Mouse (Mus musculus): Measurements from ENCODE around the gene Col12a1. TPM values are rescaled to one million over a fixed set of nuclear protein-coding genes. Genes with fewer than 3 reads are reported as not detected.

Gene Col12a1
- polyA plus RNA-seq, 1 experiment = 22.0 TPM

- Histone ChIP-seq H3K4me3 (replicated peaks; ENCODE audit: extremely low read depth, low read depth, low read length) (no peak overlapping the region), H3K4me1 (ENCODE audit: control insufficient read depth, insufficient read depth, low read length) (no peaks in the 10 kb centered on the region)
- DNase-seq = no peak
- 70% methylated on average over 4 of the region's 4 CpGs for WGBS
- TF ChIP-seq CTCF (IDR thresholded peaks at IDR 0.05; ENCODE audit: insufficient read depth, low read length) (no peak), POLR2A (IDR thresholded peaks at IDR 0.05; ENCODE audit: borderline replicate concordance, extremely low read depth, low read depth, low read length) (no peak)
Measured at GRCm38 (mm10) chr9:79586415-79587195, 132.0 kb downstream of the Col12a1 start.

GRCm38 (mm10) chr9:79566838-79567237, 151.8 kb downstream of the Col12a1 start:
- 88% methylated on average over 5 of the region's 5 CpGs for whole genome bisulfite sequencing

GRCm38 (mm10) chr9:79553297-79553696, 165.3 kb downstream of the Col12a1 start:
- WGBS = 60% methylated on average over 2 of the region's 2 CpGs
- TF ChIP-seq CTCF (IDR thresholded peaks at IDR 0.05; ENCODE audit: insufficient read depth, low read length) = no peak
- no peak for TF ChIP-seq POLR2A (IDR thresholded peaks at IDR 0.05; ENCODE audit: borderline replicate concordance, extremely low read depth, low read depth, low read length)
- Histone ChIP-seq H3K4me3 (replicated peaks; ENCODE audit: extremely low read depth, low read depth, low read length) (no peak overlapping the region), H3K4me1 (ENCODE audit: control insufficient read depth, insufficient read depth, low read length) (no peaks in the 10 kb centered on the region)
- no peak for DNase-seq

More at GRCm38 (mm10) chr9:79566838-79567237, 151.8 kb downstream of the Col12a1 start:
- H3K4me3 ChIP-seq (replicated peaks; ENCODE audit: extremely low read depth, low read depth, low read length) = no peak overlapping the region
- DNase-seq = no peak
- TF ChIP-seq POLR2A (IDR thresholded peaks at IDR 0.05; ENCODE audit: borderline replicate concordance, extremely low read depth, low read depth, low read length) (no peak), CTCF (IDR thresholded peaks at IDR 0.05; ENCODE audit: insufficient read depth, low read length) (no peak)
- no peaks in the 10 kb centered on the region for H3K4me1 ChIP-seq (ENCODE audit: control insufficient read depth, insufficient read depth, low read length)

Other genes with a start within 250 kb of the Col12a1 start
- gene Cox7a2, start 41.0 kb upstream of the Col12a1 start, polyA plus RNA-seq (2012; rRNA removed) = 76.1 and 102 TPM in 2 replicates
- gene Tmem30a, start 74.7 kb upstream of the Col12a1 start, polyA plus RNA-seq (2012; rRNA removed) = 62.8 and 82.3 TPM in 2 replicates